Mouse (Mus musculus): ENCODE measurements around the gene Arl5c. TPM values are rescaled to one million over a fixed set of nuclear protein-coding genes. Genes with fewer than 3 reads are reported as not detected.
A peak's percentile ranks its signal among the peaks of the same experiment; 100 is the strongest.

Arl5c gene
- polyA plus RNA-seq, 1 experiment from 2014 or later, result 4.0 TPM

GRCm38 (mm10) chr11:98026248-98026569 lies 30.2 kb upstream of the Arl5c start:
- Histone ChIP-seq H3K4me2 (ENCODE audit: low read length) (peak overlapping the region; percentile 96), H3K4me3 (ENCODE audit: control insufficient read depth in 1 of 2, insufficient read depth in 1 of 2, low read depth in 1 of 2, low read length in 2 of 2) (peak overlapping the region; percentile 86 to 95), H3K4me1 (ENCODE audit: control insufficient read depth in 2 of 2, insufficient read depth in 2 of 2, low read length in 2 of 2) (peaks cover 11 to 13% of the 10 kb centered on the region in 2 experiments), H3K27me3 (ENCODE audit: control insufficient read depth, insufficient read depth, low read length) (no peaks in the 10 kb centered on the region), H3K9ac (ENCODE audit: low read length) (peak overlapping the region; percentile 97), H3K9me3 (ENCODE audit: control insufficient read depth, low read length) (no peaks in the 10 kb centered on the region), H3K27ac (replicated peaks in 1 of 2; ENCODE audit: control insufficient read depth in 1 of 2, insufficient read depth in 1 of 2, low read depth in 2 of 2, low read length in 2 of 2) (peak overlapping the region; percentile 85 to 91), H3K36me3 (ENCODE audit: control insufficient read depth, insufficient read depth, low read length) (peaks cover 33% of the 10 kb centered on the region)
- no peak for ATAC-seq (ENCODE audit: insufficient number of reproducible peaks, insufficient read depth, low FRiP score, low read depth)
- WGBS, result 8% methylated on average over 15 of the region's 15 CpGs

GRCm38 (mm10) chr11:98024516-98024915 lies 28.5 kb upstream of the Arl5c start:
- Histone ChIP-seq H3K4me3 (ENCODE audit: control insufficient read depth in 1 of 2, insufficient read depth in 1 of 2, low read depth in 1 of 2, low read length in 2 of 2) (no peak overlapping the region), H3K4me1 (ENCODE audit: control insufficient read depth in 2 of 2, insufficient read depth in 2 of 2, low read length in 2 of 2) (peaks cover 13 to 20% of the 10 kb centered on the region in 2 experiments), H3K9ac (ENCODE audit: low read length) (no peak overlapping the region), H3K4me2 (ENCODE audit: low read length) (no peak overlapping the region), H3K27me3 (ENCODE audit: control insufficient read depth, insufficient read depth, low read length) (no peaks in the 10 kb centered on the region), H3K27ac (replicated peaks in 1 of 2; ENCODE audit: control insufficient read depth in 1 of 2, insufficient read depth in 1 of 2, low read depth in 2 of 2, low read length in 2 of 2) (no peak overlapping the region), H3K9me3 (ENCODE audit: control insufficient read depth, low read length) (no peaks in the 10 kb centered on the region), H3K36me3 (ENCODE audit: control insufficient read depth, insufficient read depth, low read length) (peaks cover 16% of the 10 kb centered on the region)
- ATAC-seq (ENCODE audit: insufficient number of reproducible peaks, insufficient read depth, low FRiP score, low read depth), result no peak
- 87% methylated on average over 3 of the region's 3 CpGs for WGBS

- peak within 1 kb of the TSS; percentile 65 to 77 for H3K27ac ChIP-seq (replicated peaks in 1 of 2; ENCODE audit: control insufficient read depth in 1 of 2, insufficient read depth in 1 of 2, low read depth in 2 of 2, low read length in 2 of 2)
- WGBS, result 1% methylated on average over 48 of the region's 52 CpGs
- peak; percentile 27 for ATAC-seq (ENCODE audit: insufficient number of reproducible peaks, insufficient read depth, low FRiP score, low read depth)
- H3K36me3 ChIP-seq (ENCODE audit: control insufficient read depth, insufficient read depth, low read length), result no peaks in the 10 kb centered on the region
- peak within 1 kb of the TSS; percentile 100 for H3K4me2 ChIP-seq (ENCODE audit: low read length)
- peak within 1 kb of the TSS; percentile 77 to 79 for H3K4me3 ChIP-seq (ENCODE audit: control insufficient read depth in 1 of 2, insufficient read depth in 1 of 2, low read depth in 1 of 2, low read length in 2 of 2)
- H3K4me1 ChIP-seq (ENCODE audit: control insufficient read depth in 2 of 2, insufficient read depth in 2 of 2, low read length in 2 of 2), result peaks cover 13 to 23% of the 10 kb centered on the region in 2 experiments
- no peaks in the 10 kb centered on the region for H3K27me3 ChIP-seq (ENCODE audit: control insufficient read depth, insufficient read depth, low read length)
- no peaks in the 10 kb centered on the region for H3K9me3 ChIP-seq (ENCODE audit: control insufficient read depth, low read length)
- H3K9ac ChIP-seq (ENCODE audit: low read length), result peak within 1 kb of the TSS; percentile 86
Measured at GRCm38 (mm10) chr11:98022555-98023371, 26.8 kb upstream of the Arl5c start, which contains the start of gene Cacnb1. Gene Cacnb1, minus strand, starts transcription at chr11:98023034.

- WGBS, result under 1% methylated on average over 23 of the region's 23 CpGs
- H3K27ac ChIP-seq (replicated peaks in 1 of 2; ENCODE audit: control insufficient read depth in 1 of 2, insufficient read depth in 1 of 2, low read depth in 2 of 2, low read length in 2 of 2), result peak overlapping the region in 1 of 2 experiments; percentile 77; a peak in 2 of 4 replicates
Measured at GRCm38 (mm10) chr11:98022253-98022554, 26.2 kb upstream of the Arl5c start.

GRCm38 (mm10) chr11:98021565-98022252 lies 25.7 kb upstream of the Arl5c start:
- 0 out of 2 replicates have a peak, but pooled peaks have one; percentile 13 for ATAC-seq (ENCODE audit: insufficient number of reproducible peaks, insufficient read depth, low FRiP score, low read depth)
- peak overlapping the region; percentile 100 for H3K4me2 ChIP-seq (ENCODE audit: low read length)
- H3K4me1 ChIP-seq (ENCODE audit: control insufficient read depth in 2 of 2, insufficient read depth in 2 of 2, low read length in 2 of 2), result peaks cover 13 to 20% of the 10 kb centered on the region in 2 experiments
- 4% methylated on average over 34 of the region's 34 CpGs for WGBS
- no peaks in the 10 kb centered on the region for H3K36me3 ChIP-seq (ENCODE audit: control insufficient read depth, insufficient read depth, low read length)
- H3K4me3 ChIP-seq (ENCODE audit: control insufficient read depth in 1 of 2, insufficient read depth in 1 of 2, low read depth in 1 of 2, low read length in 2 of 2), result peak overlapping the region; percentile 77 to 79
- no peaks in the 10 kb centered on the region for H3K9me3 ChIP-seq (ENCODE audit: control insufficient read depth, low read length)
- H3K27ac ChIP-seq (replicated peaks in 1 of 2; ENCODE audit: control insufficient read depth in 1 of 2, insufficient read depth in 1 of 2, low read depth in 2 of 2, low read length in 2 of 2), result peak overlapping the region in 1 of 2 experiments; percentile 77; a peak in 1 of 4 replicates
- H3K27me3 ChIP-seq (ENCODE audit: control insufficient read depth, insufficient read depth, low read length), result no peaks in the 10 kb centered on the region
- H3K9ac ChIP-seq (ENCODE audit: low read length), result peak overlapping the region; percentile 86

More at GRCm38 (mm10) chr11:98022253-98022554, 26.2 kb upstream of the Arl5c start:
- peak overlapping the region; percentile 86 for H3K9ac ChIP-seq (ENCODE audit: low read length)
- H3K4me1 ChIP-seq (ENCODE audit: control insufficient read depth in 2 of 2, insufficient read depth in 2 of 2, low read length in 2 of 2), result peaks cover 13 to 20% of the 10 kb centered on the region in 2 experiments
- H3K27me3 ChIP-seq (ENCODE audit: control insufficient read depth, insufficient read depth, low read length), result no peaks in the 10 kb centered on the region
- no peaks in the 10 kb centered on the region for H3K9me3 ChIP-seq (ENCODE audit: control insufficient read depth, low read length)
- peak overlapping the region; percentile 100 for H3K4me2 ChIP-seq (ENCODE audit: low read length)
- H3K36me3 ChIP-seq (ENCODE audit: control insufficient read depth, insufficient read depth, low read length), result no peaks in the 10 kb centered on the region
- H3K4me3 ChIP-seq (ENCODE audit: control insufficient read depth in 1 of 2, insufficient read depth in 1 of 2, low read depth in 1 of 2, low read length in 2 of 2), result peak overlapping the region; percentile 77 to 79
- peak; percentile 22 for ATAC-seq (ENCODE audit: insufficient number of reproducible peaks, insufficient read depth, low FRiP score, low read depth)

- no peaks in the 10 kb centered on the region for H3K9me3 ChIP-seq (ENCODE audit: control insufficient read depth, low read length)
- peaks cover 12 to 20% of the 10 kb centered on the region in 2 experiments for H3K4me1 ChIP-seq (ENCODE audit: control insufficient read depth in 2 of 2, insufficient read depth in 2 of 2, low read length in 2 of 2)
- no peak overlapping the region for H3K27ac ChIP-seq (replicated peaks in 1 of 2; ENCODE audit: control insufficient read depth in 1 of 2, insufficient read depth in 1 of 2, low read depth in 2 of 2, low read length in 2 of 2)
- H3K4me2 ChIP-seq (ENCODE audit: low read length), result peak overlapping the region; percentile 100
- 56% methylated on average over 2 of the region's 2 CpGs for WGBS
- H3K27me3 ChIP-seq (ENCODE audit: control insufficient read depth, insufficient read depth, low read length), result no peaks in the 10 kb centered on the region
- H3K4me3 ChIP-seq (ENCODE audit: control insufficient read depth in 1 of 2, insufficient read depth in 1 of 2, low read depth in 1 of 2, low read length in 2 of 2), result peak overlapping the region; percentile 77 to 79; a peak in 3 of 4 replicates
- ATAC-seq (ENCODE audit: insufficient number of reproducible peaks, insufficient read depth, low FRiP score, low read depth), result no peak
- no peak overlapping the region for H3K9ac ChIP-seq (ENCODE audit: low read length)
- peaks cover 3% of the 10 kb centered on the region; the same call in 1 of the 2 replicates for H3K36me3 ChIP-seq (ENCODE audit: control insufficient read depth, insufficient read depth, low read length)
Measured at GRCm38 (mm10) chr11:98021118-98021517, 25.1 kb upstream of the Arl5c start.

GRCm38 (mm10) chr11:98020710-98021109 lies 24.7 kb upstream of the Arl5c start:
- Histone ChIP-seq H3K27me3 (ENCODE audit: control insufficient read depth, insufficient read depth, low read length) (no peaks in the 10 kb centered on the region), H3K36me3 (ENCODE audit: control insufficient read depth, insufficient read depth, low read length) (peaks cover 6% of the 10 kb centered on the region; the same call in 1 of the 2 replicates), H3K4me3 (ENCODE audit: control insufficient read depth in 1 of 2, insufficient read depth in 1 of 2, low read depth in 1 of 2, low read length in 2 of 2) (no peak overlapping the region), H3K4me1 (ENCODE audit: control insufficient read depth in 2 of 2, insufficient read depth in 2 of 2, low read length in 2 of 2) (peaks cover 9 to 20% of the 10 kb centered on the region in 2 experiments), H3K9ac (ENCODE audit: low read length) (no peak overlapping the region), H3K9me3 (ENCODE audit: control insufficient read depth, low read length) (no peaks in the 10 kb centered on the region), H3K27ac (replicated peaks in 1 of 2; ENCODE audit: control insufficient read depth in 1 of 2, insufficient read depth in 1 of 2, low read depth in 2 of 2, low read length in 2 of 2) (no peak overlapping the region), H3K4me2 (ENCODE audit: low read length) (no peak overlapping the region)
- WGBS, result 81% methylated on average over 1 of the region's 1 CpGs
- ATAC-seq (ENCODE audit: insufficient number of reproducible peaks, insufficient read depth, low FRiP score, low read depth), result no peak

Data from heart, embryonic 14.5 days (tissue).